13 mouse cellular contexts compared by ENCODE assay signal in genomic region chr9:107960928-107961327, GRCm38 (mm10). TPM values are rescaled to one million over a fixed set of nuclear protein-coding genes. Genes with fewer than 3 reads are reported as not detected.
DNase-seq lines count a peak whose midpoint lies in the region; ATAC-seq and TF ChIP-seq lines count a peak whose summit lies in the region.
"Had no signal": no experiment of that assay in that cellular context is flagged by ENCODE, and none has a peak within 500 bp of the region (broad histone marks: within the 10 kb centered on the region; RNA-seq: fewer than 3 reads in every experiment).

No protein-coding gene starts in this region.

- H3K4me3 ChIP-seq in layer of hippocampus, adult 2 months = no peak overlapping the region
- no peak overlapping the region for H3K4me3 ChIP-seq in hindbrain, embryonic 16.5 days (ENCODE audit: low read length)
- no peak overlapping the region for H3K4me3 ChIP-seq in cerebellum, adult 2 months (replicated peaks; ENCODE audit: insufficient read depth, low read depth, low read length)
- H3K4me3 ChIP-seq: embryonic facial prominence, embryonic 15.5 days; limb, embryonic 13.5 days had no signal

- H3K9me3 ChIP-seq in hindbrain, embryonic 16.5 days (ENCODE audit: control insufficient read depth, low read length) = no peaks in the 10 kb centered on the region
- H3K9me3 ChIP-seq: embryonic facial prominence, embryonic 15.5 days; limb, embryonic 13.5 days had no signal

- no peaks in the 10 kb centered on the region for H3K36me3 ChIP-seq in hindbrain, embryonic 16.5 days (ENCODE audit: control insufficient read depth, insufficient read depth, low read length)

- 81% methylated on average over 4 of the region's 4 CpGs for WGBS in hindbrain, embryonic 16.5 days
- 81% methylated on average over 4 of the region's 4 CpGs for WGBS in cerebellum, adult 2 months

- no peak for TF ChIP-seq POLR2A in cerebellum, adult 2 months (IDR thresholded peaks at IDR 0.05; ENCODE audit: borderline replicate concordance, insufficient read depth, low read length)

- H3K27ac ChIP-seq in layer of hippocampus, adult 2 months = peak overlapping the region; percentile 92
- peak overlapping the region; percentile 76 for H3K27ac ChIP-seq in hindbrain, embryonic 16.5 days (ENCODE audit: low read depth, low read length)
- no peak overlapping the region for H3K27ac ChIP-seq in cerebellum, adult 2 months (ENCODE audit: insufficient read depth, low read length)
- H3K27ac ChIP-seq: embryonic facial prominence, embryonic 15.5 days; limb, embryonic 13.5 days had no signal

- H3K27me3 ChIP-seq in hindbrain, embryonic 16.5 days (replicated peaks; ENCODE audit: control insufficient read depth, insufficient read depth, low read length) = no peaks in the 10 kb centered on the region
- no peaks in the 10 kb centered on the region for H3K27me3 ChIP-seq in cerebellum, adult 2 months (ENCODE audit: control insufficient read depth, insufficient read depth, low read length)
- H3K27me3 ChIP-seq: embryonic facial prominence, embryonic 15.5 days; limb, embryonic 13.5 days had no signal

- ATAC-seq in hindbrain, embryonic 16.5 days = no peak

- H3K4me2 ChIP-seq in hindbrain, embryonic 16.5 days (ENCODE audit: low read length) = no peak overlapping the region; the same call in 1 of the 2 replicates
- H3K4me2 ChIP-seq: embryonic facial prominence, embryonic 15.5 days; limb, embryonic 13.5 days had no signal

- H3K9ac ChIP-seq in hindbrain, embryonic 16.5 days (ENCODE audit: low read depth, low read length) = no peak overlapping the region; the same call in 1 of the 2 replicates
- H3K9ac ChIP-seq: embryonic facial prominence, embryonic 15.5 days had no signal

- DNase-seq in layer of hippocampus, adult 2 months (ENCODE audit: low spot score in 2 of 2) = no peak
- no peak for DNase-seq in layer of hippocampus, adult 8-10 months (ENCODE audit: low spot score in 2 of 2)
- DNase-seq in A20 (ENCODE audit: low read depth, low spot score) (peak; percentile 36), MN1 (ENCODE audit: low spot score) (peak; percentile 44)
- DNase-seq in spleen, adult 18-20 months = no peak
- DNase-seq in Muller cell, postnatal 12 days (ENCODE audit: inconsistent ontology term) = no peak
- no peak for DNase-seq in cerebellum, adult 2 months
- DNase-seq: gastrocnemius, postnatal 25 days; kidney, postnatal 4 days had no signal

- TF ChIP-seq CTCF in layer of hippocampus, adult 2 months (conservative IDR thresholded peaks at IDR 0.05) = peak; percentile 47
- no peak for TF ChIP-seq CTCF in cerebellum, adult 2 months (IDR thresholded peaks at IDR 0.05; ENCODE audit: borderline replicate concordance, insufficient read depth, low read depth, low read length)

- peaks cover 16% of the 10 kb centered on the region for H3K4me1 ChIP-seq in hindbrain, embryonic 16.5 days (ENCODE audit: control insufficient read depth, insufficient read depth, low read depth, low read length)
- H3K4me1 ChIP-seq in cerebellum, adult 2 months (ENCODE audit: control insufficient read depth, insufficient read depth, low read length) = no peaks in the 10 kb centered on the region
- H3K4me1 ChIP-seq: embryonic facial prominence, embryonic 15.5 days; limb, embryonic 13.5 days had no signal

RNA-seq across cellular contexts. Expression of gene Traip, which starts 11.0 kb away (rescaled TPM):
- total RNA-seq in layer of hippocampus, adult 2 months (2021) = 10 to 100 TPM; 23.1 to 23.9 TPM
- 10 to 100 TPM; 15.2 to 26.6 (median 19.9) TPM for total RNA-seq in layer of hippocampus, adult 8-10 months (2022)
- 10.0 and 10.8 TPM in 2 replicates for polyA plus RNA-seq in hindbrain, embryonic 16.5 days (2015; fragmentation: Nextera tagmentation; extraction: Ambion mirVana)
- polyA plus RNA-seq in cerebellum, adult 2 months (2012; rRNA removed) = 1.5 and 2.2 TPM in 2 replicates

RNA-seq across cellular contexts. Expression of gene Uba7, which starts 14.4 kb away (rescaled TPM):
- 1 to 10 TPM; 5.4 to 5.7 TPM for total RNA-seq in layer of hippocampus, adult 2 months (2021)
- 10 to 100 TPM in 2 of 4 experiments, 1 to 10 TPM in 2; 5.8 to 14.1 (median 11.1) TPM for total RNA-seq in layer of hippocampus, adult 8-10 months (2022)
- 8.8 and 9.6 TPM in 2 replicates for polyA plus RNA-seq in hindbrain, embryonic 16.5 days (2015; fragmentation: Nextera tagmentation; extraction: Ambion mirVana)
- polyA plus RNA-seq in cerebellum, adult 2 months (2012; rRNA removed) = 8.0 and 10.0 TPM in 2 replicates

RNA-seq across cellular contexts. Expression of gene Gm20661, which starts 21.9 kb away (rescaled TPM):
- total RNA-seq in layer of hippocampus, adult 2 months (2021) = 1 to 10 TPM; 1.1 to 1.7 TPM
- 1 to 10 TPM in 3 of 4 experiments, under 1 TPM in 1; 0.71 to 2.1 (median 1.4) TPM for total RNA-seq in layer of hippocampus, adult 8-10 months (2022)
- polyA plus RNA-seq in hindbrain, embryonic 16.5 days (2015; fragmentation: Nextera tagmentation; extraction: Ambion mirVana) = 0.58 and 0.89 TPM in 2 replicates
- polyA plus RNA-seq in cerebellum, adult 2 months (2012; rRNA removed) = 0.20 and 0.38 TPM in 2 replicates
- total RNA-seq: gastrocnemius, postnatal 25 days; megakaryocyte, adult 5-6 weeks had no signal

RNA-seq across cellular contexts. Expression of gene Inka1, which starts 24.8 kb away (rescaled TPM):
- total RNA-seq in layer of hippocampus, adult 2 months (2021) = 10 to 100 TPM in 1 of 2 experiments, 1 to 10 TPM in 1; 9.7 to 10.8 TPM
- 10 to 100 TPM in 3 of 4 experiments, 1 to 10 TPM in 1; 9.5 to 14.1 (median 12.0) TPM for total RNA-seq in layer of hippocampus, adult 8-10 months (2022)
- polyA plus RNA-seq in hindbrain, embryonic 16.5 days (2015; fragmentation: Nextera tagmentation; extraction: Ambion mirVana) = 18.1 and 18.7 TPM in 2 replicates
- 4.1 and 5.7 TPM in 2 replicates for polyA plus RNA-seq in cerebellum, adult 2 months (2012; rRNA removed)

RNA-seq across cellular contexts. Expression of gene Camkv, which starts 25.5 kb away (rescaled TPM):
- 100 to 1,000 TPM; 532 to 547 TPM for total RNA-seq in layer of hippocampus, adult 2 months (2021)
- 100 to 1,000 TPM; 470 to 535 (median 505) TPM for total RNA-seq in layer of hippocampus, adult 8-10 months (2022)
- 58.4 and 63.4 TPM in 2 replicates for polyA plus RNA-seq in hindbrain, embryonic 16.5 days (2015; fragmentation: Nextera tagmentation; extraction: Ambion mirVana)
- 20.2 and 25.1 TPM in 2 replicates for polyA plus RNA-seq in cerebellum, adult 2 months (2012; rRNA removed)

Comparison
In these comparisons a context has a peak if more than half of its experiments do, and no peak if none do; other contexts are left out.
1. DNase-seq: peak in A20 (single experiment) and MN1 (single experiment); none in layer of hippocampus, adult 2 months (0 of 2), layer of hippocampus, adult 8-10 months (0 of 2), spleen, adult 18-20 months (0 of 2), Muller cell, postnatal 12 days (single experiment) and cerebellum, adult 2 months (0 of 2).